Mouse (Mus musculus) CH12.LX (cell line): ENCODE measurements at regions not wholly inside any gene's neighbourhood (a gene's known extent, or its start where the extent isn't known, plus 50 kb on each side); places are given as distances from the start of the nearest gene placed in this dataset.

Experiments used
- DNase-seq: peaks from one replicate; pipeline ENCODE4 v3.0.0-alpha.2; 2013; ENCODE audit errors: extremely low read depth
- H3K27ac ChIP-seq: 2 replicates; pipeline ENCODE4 v1.5.1; 2012; ENCODE audit warnings: low read depth, mild to moderate bottlenecking, control low read depth, moderate library complexity; ENCODE audit not compliant: insufficient read depth
- H3K27me3 ChIP-seq: replicated peaks from 2 replicates; pipeline ENCODE3; 2012; ENCODE audit warnings: inconsistent platforms
- H3K36me3 ChIP-seq, 2 experiments: replicated peaks in 1 of 2; 2 replicates each; pipeline versions ENCODE3 to v1.6.1; 2012; ENCODE audit warnings: inconsistent platforms in 1 of 2, low read length in 1 of 2, mild to moderate bottlenecking in 1 of 2, mixed read lengths in 1 of 2, moderate library complexity in 1 of 2; ENCODE audit not compliant: control insufficient read depth in 1 of 2, insufficient read depth in 1 of 2
- H3K4me1 ChIP-seq, 2 experiments: 2 replicates each; pipeline ENCODE4 v1.6.1; 2012; ENCODE audit warnings: inconsistent platforms in 1 of 2, moderate library complexity in 1 of 2; ENCODE audit not compliant: insufficient read depth in 2 of 2, control insufficient read depth in 1 of 2
- H3K4me2 ChIP-seq: 2 replicates; pipeline ENCODE4 v1.6.1; 2012; ENCODE audit warnings: low read depth, mild to moderate bottlenecking, control low read depth; ENCODE audit not compliant: poor library complexity, insufficient read depth, severe bottlenecking
- H3K4me3 ChIP-seq, 3 experiments: fragments of 150-350 bp in 1 of 3; sonication (generic) in 1 of 3; replicated peaks in 1 of 3; 2 replicates each; pipeline versions ENCODE3 to v1.5.1; 2011 to 2012; ENCODE audit warnings: low read depth in 2 of 3, low read length in 2 of 3, mild to moderate bottlenecking in 2 of 3, moderate library complexity in 2 of 3, control low read depth in 1 of 3, improper control_type of control experiment in 1 of 3, inconsistent platforms in 1 of 3, mixed read lengths in 1 of 3; ENCODE audit not compliant: poor library complexity in 1 of 3
- H3K79me2 ChIP-seq: replicated peaks from 2 replicates; pipeline ENCODE4 v1.6.1; 2012; ENCODE audit warnings: mild to moderate bottlenecking, moderate library complexity; ENCODE audit not compliant: control insufficient read depth, poor library complexity, insufficient read depth, severe bottlenecking; ENCODE audit errors: extremely low read depth
- H3K9ac ChIP-seq: 2 replicates; pipeline ENCODE4 v1.6.1; 2012; ENCODE audit warnings: low read depth, mild to moderate bottlenecking, control low read depth, moderate library complexity; ENCODE audit not compliant: insufficient read depth
- H3K9me3 ChIP-seq: replicated peaks from 2 replicates; pipeline ENCODE3; 2012; ENCODE audit warnings: low read length, inconsistent platforms, mixed read lengths
- BHLHE40 ChIP-seq: IDR thresholded peaks from 2 replicates; pipeline ENCODE4 v1.6.1; 2011; ENCODE audit warnings: mild to moderate bottlenecking, low read depth, low read length, improper control_type of control experiment
- CHD2 ChIP-seq: IDR thresholded peaks from 2 replicates; pipeline ENCODE4 v1.6.1; 2011; ENCODE audit warnings: low read length, improper control_type of control experiment
- CTCF ChIP-seq, 2 experiments: IDR thresholded peaks in 1 of 2; conservative IDR thresholded peaks in 1 of 2; 2 replicates each; pipeline ENCODE4 v1.5.1; 2011 to 2012; ENCODE audit warnings: low read depth in 2 of 2, low read length in 2 of 2, improper control_type of control experiment in 1 of 2, inconsistent platforms in 1 of 2, mild to moderate bottlenecking in 1 of 2, moderate library complexity in 1 of 2
- E2F4 ChIP-seq: IDR thresholded peaks from 2 replicates; pipeline ENCODE4 v1.6.1; 2011; ENCODE audit warnings: low read depth, low read length, improper control_type of control experiment; ENCODE audit not compliant: insufficient replicate concordance
- EP300 ChIP-seq: IDR thresholded peaks from 2 replicates; pipeline ENCODE4 v1.6.1; 2011; ENCODE audit warnings: low read length, improper control_type of control experiment
- ETS1 ChIP-seq: conservative IDR thresholded peaks from 2 replicates; pipeline ENCODE4 v1.6.1; 2012; ENCODE audit warnings: low read depth, mild to moderate bottlenecking, inconsistent platforms, low read length, improper control_type of control experiment, moderate library complexity
- GABPA ChIP-seq: IDR thresholded peaks from 2 replicates; pipeline ENCODE4 v1.6.1; 2012; ENCODE audit warnings: low read depth, low read length, improper control_type of control experiment, inconsistent platforms; ENCODE audit not compliant: insufficient replicate concordance
- HCFC1 ChIP-seq: IDR thresholded peaks from 2 replicates; pipeline ENCODE4 v1.6.1; 2012; ENCODE audit warnings: low read depth, mild to moderate bottlenecking, inconsistent platforms, low read length, improper control_type of control experiment
- IRF4 ChIP-seq: IDR thresholded peaks from 2 replicates; pipeline ENCODE4 v1.6.1; 2014; ENCODE audit warnings: low read depth, mild to moderate bottlenecking, inconsistent platforms, low read length, improper control_type of control experiment
- JUN ChIP-seq: IDR thresholded peaks from 2 replicates; pipeline ENCODE4 v1.6.1; 2011; ENCODE audit warnings: low read depth, mild to moderate bottlenecking, low read length, improper control_type of control experiment, moderate library complexity; ENCODE audit not compliant: insufficient read depth
- JUND ChIP-seq: conservative IDR thresholded peaks from 2 replicates; pipeline ENCODE4 v1.6.1; 2011; ENCODE audit warnings: low read depth, low read length, improper control_type of control experiment
- KAT2A ChIP-seq: IDR thresholded peaks from 2 replicates; pipeline ENCODE4 v1.6.1; 2012; ENCODE audit warnings: low read length, improper control_type of control experiment, inconsistent platforms; ENCODE audit not compliant: insufficient replicate concordance
- MAFK ChIP-seq: IDR thresholded peaks from 2 replicates; pipeline ENCODE4 v1.6.1; 2011; ENCODE audit warnings: low read length, improper control_type of control experiment; ENCODE audit not compliant: insufficient replicate concordance
- MAX ChIP-seq: IDR thresholded peaks from 2 replicates; pipeline ENCODE4 v1.6.1; 2011; ENCODE audit warnings: low read length, improper control_type of control experiment
- MAZ ChIP-seq: IDR thresholded peaks from 2 replicates; pipeline ENCODE4 v1.6.1; 2012; ENCODE audit warnings: low read depth, mild to moderate bottlenecking, inconsistent platforms, low read length, improper control_type of control experiment, moderate library complexity
- MEF2A ChIP-seq: IDR thresholded peaks from 2 replicates; pipeline ENCODE4 v1.6.1; 2014; ENCODE audit warnings: low read depth, mild to moderate bottlenecking, inconsistent platforms, low read length, improper control_type of control experiment, borderline replicate concordance
- MYC ChIP-seq: IDR thresholded peaks from 2 replicates; pipeline ENCODE4 v1.6.1; 2011; ENCODE audit warnings: low read depth, mild to moderate bottlenecking, improper control_type of control experiment, low read length
- NELFE ChIP-seq: IDR thresholded peaks from 2 replicates; pipeline ENCODE4 v1.6.1; 2011; ENCODE audit warnings: low read depth, low read length, improper control_type of control experiment
- NRF1 ChIP-seq: IDR thresholded peaks from 2 replicates; pipeline ENCODE4 v1.6.1; 2014; ENCODE audit warnings: low read depth, mild to moderate bottlenecking, inconsistent platforms, low read length, improper control_type of control experiment, moderate library complexity
- PAX5 ChIP-seq: IDR thresholded peaks from 2 replicates; pipeline ENCODE4 v1.6.1; 2012; ENCODE audit warnings: low read length, inconsistent platforms, mixed read lengths
- POLR2A ChIP-seq: IDR thresholded peaks from 2 replicates; pipeline ENCODE4 v1.6.1; 2011; ENCODE audit warnings: low read depth, mild to moderate bottlenecking, improper control_type of control experiment, low read length
- POLR2AphosphoS2 ChIP-seq: IDR thresholded peaks from 2 replicates; pipeline ENCODE4 v1.6.1; 2011; ENCODE audit warnings: low read depth, low read length, improper control_type of control experiment
- RCOR1 ChIP-seq: conservative IDR thresholded peaks from 2 replicates; pipeline ENCODE4 v1.6.1; 2012; ENCODE audit warnings: low read depth, mild to moderate bottlenecking, inconsistent platforms, low read length, improper control_type of control experiment
- TBP ChIP-seq: conservative IDR thresholded peaks from 2 replicates; pipeline ENCODE4 v1.6.1; 2011; ENCODE audit warnings: low read depth, low read length, improper control_type of control experiment
- TCF12 ChIP-seq: IDR thresholded peaks from 2 replicates; pipeline ENCODE4 v1.6.1; 2014; ENCODE audit warnings: low read depth, mild to moderate bottlenecking, inconsistent platforms, low read length, improper control_type of control experiment
- USF2 ChIP-seq: conservative IDR thresholded peaks from 2 replicates; pipeline ENCODE4 v1.6.1; 2011; ENCODE audit warnings: low read depth, low read length, improper control_type of control experiment
- ZC3H11A ChIP-seq: IDR thresholded peaks from 2 replicates; pipeline ENCODE4 v1.6.1; 2012; ENCODE audit warnings: low read depth, mild to moderate bottlenecking, inconsistent platforms, low read length, improper control_type of control experiment
- ZKSCAN1 ChIP-seq: IDR thresholded peaks from 2 replicates; pipeline ENCODE4 v1.6.1; 2012; ENCODE audit warnings: low read depth, inconsistent platforms, low read length, improper control_type of control experiment, borderline replicate concordance
- ZMIZ1 ChIP-seq: IDR thresholded peaks from 2 replicates; pipeline ENCODE4 v1.6.1; 2012; ENCODE audit warnings: low read depth, mild to moderate bottlenecking, inconsistent platforms, low read length, improper control_type of control experiment
- dilution Hi-C: fragments of 300-500 bp; cut with MboI; formaldehyde crosslinking; loops from 2 replicates; pipeline ENCODE4 v1.14.3; 2020; ENCODE audit warnings: low sequenced_read_pairs; ENCODE audit not compliant: extremely low pct_unique_long_range_greater_than_20kb, extremely low pct_ligation_motif_present
- in situ Hi-C: fragments of 300-500 bp; cut with MboI; formaldehyde crosslinking; loops from 3 replicates; pipeline ENCODE4 v1.14.3; 2019; ENCODE audit warnings: low sequenced_read_pairs, low pct_ligation_motif_present, low pct_unique_long_range_greater_than_20kb, mixed read lengths

DNA sequence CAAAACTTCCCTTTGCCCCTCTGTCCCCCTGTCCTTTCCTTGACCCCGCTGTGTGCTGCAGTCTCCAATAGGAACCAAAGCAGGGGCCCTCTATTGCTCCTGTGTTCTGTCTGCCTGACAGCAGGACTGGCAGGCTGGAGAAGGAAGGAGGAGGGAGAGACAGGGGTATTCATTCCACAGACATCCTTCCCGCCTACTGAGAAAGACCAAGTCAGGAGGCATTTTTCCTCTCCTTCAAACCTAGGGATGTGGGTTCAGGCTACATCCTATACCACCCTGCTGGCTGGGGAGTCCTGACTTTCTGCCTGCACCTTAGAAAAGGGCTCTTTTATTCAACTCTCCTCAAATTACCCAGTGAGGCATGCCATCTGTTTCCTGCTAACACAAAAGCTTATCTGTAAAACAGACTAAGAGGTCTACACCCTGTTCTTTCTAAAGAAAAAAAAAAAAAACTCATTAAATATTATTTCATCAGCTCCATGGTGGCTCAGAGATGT, 270.9 kb upstream of the Gpc5 start:
- Histone ChIP-seq H3K9me3 (peaks cover 10% of the 10 kb centered on the region), H3K27ac (no peak overlapping the region), H3K9ac (no peak overlapping the region), H3K4me1 (no peaks in the 10 kb centered on the region), H3K79me2 (no peaks in the 10 kb centered on the region), H3K27me3 (no peaks in the 10 kb centered on the region), H3K36me3 (no peaks in the 10 kb centered on the region), H3K4me3 (no peak overlapping the region), H3K4me2 (no peak overlapping the region)
- no peak for TF ChIP-seq ZMIZ1
- TF ChIP-seq TCF12: no peak
- no peak for TF ChIP-seq E2F4
- TF ChIP-seq POLR2A: no peak
- no peak for TF ChIP-seq HCFC1
- TF ChIP-seq GABPA: no peak
- no peak for TF ChIP-seq ETS1
- TF ChIP-seq ZKSCAN1: no peak
- no peak for TF ChIP-seq JUND
- no peak for TF ChIP-seq JUN
- TF ChIP-seq IRF4: no peak
- no peak for TF ChIP-seq MAFK
- TF ChIP-seq BHLHE40: no peak
- TF ChIP-seq MEF2A: no peak
- TF ChIP-seq EP300: no peak
- TF ChIP-seq RCOR1: no peak
- no peak for TF ChIP-seq PAX5
- TF ChIP-seq NRF1: no peak
- no peak for TF ChIP-seq TBP
- no peak for TF ChIP-seq CTCF (conservative IDR thresholded peaks at IDR 0.05 in 1 of 2, IDR thresholded peaks at IDR 0.05 in 1 of 2; ENCODE audit: low read depth in 2 of 2, low read length in 2 of 2)
- dilution Hi-C loops: no loop called here
- in situ Hi-C loops: no loop called here
- DNase-seq: no peak

DNA sequence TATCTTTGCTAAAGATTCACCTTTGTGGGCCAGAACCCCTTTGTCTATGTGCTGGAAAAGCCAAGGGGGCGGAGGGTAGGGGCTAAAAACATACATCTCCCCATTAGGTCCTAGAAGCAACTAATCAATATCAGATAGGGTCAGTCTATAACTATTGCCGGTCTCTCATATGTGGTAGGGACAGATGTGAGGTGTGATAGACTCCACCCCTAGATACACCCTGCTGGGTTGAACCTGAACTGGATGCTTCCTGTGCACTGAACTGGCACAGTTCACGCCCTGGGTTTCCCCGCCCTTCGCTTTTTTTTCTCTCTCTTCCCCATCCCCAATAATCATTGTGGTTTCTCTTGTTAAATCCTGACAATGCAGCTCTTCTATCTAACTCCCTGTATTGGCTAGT, 270.3 kb upstream of the Gpc5 start:
- no peaks in the 10 kb centered on the region for H3K27me3 ChIP-seq
- no peak overlapping the region for H3K9ac ChIP-seq
- in situ Hi-C loops (no loop called here), dilution Hi-C loops (no loop called here)
- TF ChIP-seq JUND: no peak
- TF ChIP-seq MYC: no peak
- TF ChIP-seq PAX5: no peak
- TF ChIP-seq E2F4: no peak
- TF ChIP-seq BHLHE40: no peak
- no peak for TF ChIP-seq POLR2A
- no peak for TF ChIP-seq NELFE
- TF ChIP-seq ZC3H11A: no peak
- no peak for TF ChIP-seq MAZ
- TF ChIP-seq TCF12: no peak
- TF ChIP-seq MEF2A: no peak
- TF ChIP-seq CHD2: no peak
- TF ChIP-seq HCFC1: no peak
- TF ChIP-seq EP300: no peak
- TF ChIP-seq ETS1: no peak
- no peak for TF ChIP-seq MAX
- TF ChIP-seq USF2: no peak
- no peak for TF ChIP-seq POLR2AphosphoS2
- TF ChIP-seq KAT2A: no peak
- TF ChIP-seq MAFK: no peak
- no peak overlapping the region for H3K4me2 ChIP-seq
- H3K4me3 ChIP-seq: no peak overlapping the region
- no peaks in the 10 kb centered on the region for H3K79me2 ChIP-seq
- no peak overlapping the region for H3K27ac ChIP-seq
- no peak for DNase-seq
- H3K9me3 ChIP-seq: peaks cover 10% of the 10 kb centered on the region
- no peaks in the 10 kb centered on the region for H3K36me3 ChIP-seq
- no peaks in the 10 kb centered on the region for H3K4me1 ChIP-seq
